Mouse (Mus musculus): ENCODE results near the gene Fchsd2.

DNA sequence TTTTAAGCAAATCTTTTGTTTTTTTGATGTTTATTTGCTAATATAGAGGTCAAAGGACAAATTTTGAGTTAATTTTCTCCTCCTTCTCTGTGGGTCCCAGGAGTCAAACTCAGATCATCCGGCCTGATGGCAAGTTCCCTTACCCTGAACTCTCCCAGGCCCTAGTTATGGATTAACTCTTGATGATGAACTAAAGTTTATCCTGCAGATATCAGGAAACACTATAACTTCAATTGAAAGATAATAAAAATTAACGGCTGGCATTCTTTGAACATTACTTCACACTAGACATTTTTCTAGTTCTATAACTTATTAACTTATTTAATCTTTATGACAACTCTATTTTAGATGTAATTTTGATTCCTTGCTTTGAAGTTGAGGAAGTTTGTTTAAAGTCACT is 156.5 kb downstream of the Fchsd2 start:
- TF ChIP-seq CTCF (IDR thresholded peaks at IDR 0.05; ENCODE audit: insufficient read depth, low read length): no peak
- TF ChIP-seq POLR2A (IDR thresholded peaks at IDR 0.05; ENCODE audit: borderline replicate concordance, extremely low read depth, low read depth, low read length): no peak
